Mouse (Mus musculus): Measurements from ENCODE around the gene Klra9.
"Not testable (repeated sequence)": the region's sequence is repeated elsewhere in the genome, so short reads cannot be mapped to it uniquely, and the experiment has no call there.

Klra9 gene

DNA sequence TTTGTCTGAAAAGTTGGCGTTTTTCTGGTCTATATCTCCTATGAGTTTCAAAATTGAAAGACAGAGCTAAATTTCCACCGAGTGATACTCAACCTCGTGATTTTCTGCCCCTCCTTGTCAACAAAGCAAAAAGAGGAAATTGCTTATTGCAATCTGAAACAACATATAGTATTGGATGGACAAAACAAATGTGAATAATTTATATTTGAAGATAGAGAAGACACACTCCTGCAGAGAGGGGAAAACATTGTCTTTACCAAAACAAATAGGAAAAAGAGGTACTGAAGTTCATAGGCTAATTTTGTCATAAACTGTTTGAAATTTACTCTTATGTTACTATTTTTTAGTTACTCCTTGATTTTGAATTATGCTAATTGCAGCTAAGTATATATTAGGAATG is at the start of gene Klra9:
TSS of gene Klra9 (minus strand) at position 101 of the 400 bp plus-strand sequence.
- DNase-seq: not testable (repeated sequence)

DNA sequence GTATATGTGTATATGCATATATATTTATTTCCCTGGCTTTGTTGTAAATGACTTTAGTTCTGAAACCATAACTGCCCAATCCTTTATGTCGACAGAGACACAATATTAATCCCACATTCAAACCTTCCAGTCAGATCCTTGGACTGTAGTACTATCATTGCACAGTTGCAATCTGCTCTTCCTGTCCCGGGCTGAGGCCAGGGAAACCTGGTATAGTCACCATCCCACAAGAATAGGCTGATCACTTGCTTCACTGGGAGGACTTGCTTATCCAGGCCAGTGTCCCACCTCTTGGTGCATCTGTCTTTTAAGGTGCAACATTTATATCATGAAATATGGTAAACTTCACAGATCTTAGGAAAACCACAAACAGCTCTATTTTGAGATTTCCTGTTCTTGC is 44.6 kb upstream of the Klra9 start:
- DNase-seq: no peak

DNA sequence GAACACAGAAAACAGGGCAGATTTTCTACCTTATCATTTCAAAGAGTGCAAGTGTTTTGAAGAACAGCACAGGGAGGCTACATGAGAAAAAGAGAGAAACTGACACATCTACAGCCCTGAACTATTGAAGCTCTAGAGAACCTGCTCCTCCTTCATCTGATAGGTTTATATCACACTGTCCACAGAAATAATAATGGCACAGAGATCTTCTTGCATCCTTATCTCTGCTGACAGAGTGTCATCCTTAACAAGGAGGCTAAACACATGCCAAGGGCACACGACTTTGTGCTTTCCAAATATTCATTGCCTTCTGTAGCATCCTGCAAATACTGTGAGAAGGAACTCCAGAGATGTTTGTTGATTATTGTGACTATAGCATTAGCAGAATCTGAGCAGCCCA is 43.7 kb upstream of the Klra9 start:
- DNase-seq: no peak

DNA sequence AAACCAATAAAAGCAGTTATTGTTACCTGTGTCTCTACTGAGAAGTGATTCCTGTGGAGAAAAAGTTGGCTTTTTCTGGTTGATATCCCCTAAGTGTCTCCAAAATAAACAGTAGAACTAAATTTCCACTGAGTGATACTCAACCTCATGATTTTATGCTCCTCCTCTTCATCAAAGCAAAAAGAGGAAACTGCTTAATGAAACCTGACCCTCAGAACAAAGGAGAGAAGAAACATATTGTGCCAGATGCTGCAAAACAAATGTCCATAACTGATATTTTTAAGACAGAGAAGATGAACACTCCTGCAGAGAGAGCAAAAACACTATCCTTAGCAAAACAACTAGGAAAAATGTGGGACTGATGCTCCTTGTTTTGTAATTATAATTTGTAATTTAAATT is 40.3 kb upstream of the Klra9 start, which contains the start of gene Klra7:
TSS of gene Klra7 (minus strand) at position 101 of the 400 bp plus-strand sequence.
- DNase-seq: no peak

DNA sequence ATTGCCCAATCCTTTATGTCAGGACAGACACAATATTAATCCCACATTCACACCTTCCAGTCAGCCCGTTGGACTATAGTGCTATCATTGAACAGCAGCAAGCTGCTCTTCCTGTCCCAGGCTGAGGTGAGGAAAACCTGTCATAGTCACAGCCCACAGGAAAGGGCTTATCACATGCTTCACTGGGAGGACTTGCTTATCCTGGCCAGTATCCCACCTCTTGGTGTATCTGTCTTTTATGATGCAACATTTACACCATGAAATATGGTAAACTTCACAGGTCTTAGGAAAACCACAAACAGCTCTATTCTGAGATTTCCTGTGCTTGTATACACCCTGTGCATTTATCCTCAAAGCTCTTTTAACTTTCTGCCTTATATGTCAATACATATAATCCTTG is 4.5 kb upstream of the Klra9 start:
- not testable (repeated sequence) for DNase-seq

DNA sequence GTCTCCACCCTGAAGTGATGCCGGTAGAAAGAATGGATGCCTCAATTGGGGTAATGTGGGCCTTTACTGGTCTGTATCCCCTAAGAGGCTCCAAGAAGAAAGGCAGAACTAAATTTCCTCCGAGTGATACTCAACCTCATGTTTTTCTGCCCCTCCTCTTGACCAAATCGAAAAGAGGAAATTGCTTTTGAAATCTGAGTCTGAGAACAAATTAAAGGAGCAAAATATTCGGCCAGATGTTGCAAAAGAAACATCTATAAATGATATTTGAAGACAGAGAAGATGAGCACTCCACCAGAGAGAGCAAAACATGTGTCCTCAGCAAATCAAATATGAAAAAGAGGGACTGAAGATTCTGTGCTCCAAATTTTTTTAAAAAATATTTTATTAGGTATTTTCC is 63.1 kb downstream of the Klra9 start, which contains the start of gene Klra8:
TSS of gene Klra8 (minus strand) at position 101 of the 400 bp plus-strand sequence.
- DNase-seq: not testable (repeated sequence)
